Mouse (Mus musculus): ENCODE data around the gene Cyp27a1. TPM values are rescaled to one million over a fixed set of nuclear protein-coding genes. Genes with fewer than 3 reads are reported as not detected.

Cyp27a1 gene
- polyA plus RNA-seq, 1 experiment from 2014 or later, result 7.7 TPM

GRCm38 (mm10) chr1:74783554-74783953 is 70.2 kb downstream of the Cyp27a1 start:
- H3K4me3 ChIP-seq (ENCODE audit: low read length), result peak overlapping the region; percentile 53
- no peaks in the 10 kb centered on the region for H3K36me3 ChIP-seq (ENCODE audit: insufficient read depth, low read length)
- peaks cover 4% of the 10 kb centered on the region; the same call in 1 of the 2 replicates for H3K9me3 ChIP-seq (ENCODE audit: low read length)
- H3K4me2 ChIP-seq (replicated peaks; ENCODE audit: low read depth, low read length), result peak overlapping the region; percentile 84
- H3K4me1 ChIP-seq (ENCODE audit: insufficient read depth, low read length), result peaks cover 19% of the 10 kb centered on the region
- peaks cover 89% of the 10 kb centered on the region for H3K27me3 ChIP-seq (ENCODE audit: insufficient read depth, low read length)
- WGBS, result 4% methylated on average over 13 of the region's 13 CpGs
- no peak overlapping the region for H3K27ac ChIP-seq (ENCODE audit: low read length)
- no peak for ATAC-seq (ENCODE audit: low FRiP score, low TSS enrichment)
- no peak overlapping the region for H3K9ac ChIP-seq (replicated peaks; ENCODE audit: low read length)

GRCm38 (mm10) chr1:74784041-74784759 is 70.8 kb downstream of the Cyp27a1 start:
- Histone ChIP-seq H3K9me3 (ENCODE audit: low read length) (peaks cover 4% of the 10 kb centered on the region; the same call in 1 of the 2 replicates), H3K9ac (replicated peaks; ENCODE audit: low read length) (peak overlapping the region; percentile 40), H3K4me2 (replicated peaks; ENCODE audit: low read depth, low read length) (peak overlapping the region; percentile 84), H3K27ac (ENCODE audit: low read length) (no peak overlapping the region), H3K27me3 (ENCODE audit: insufficient read depth, low read length) (peaks cover 93% of the 10 kb centered on the region), H3K36me3 (ENCODE audit: insufficient read depth, low read length) (no peaks in the 10 kb centered on the region), H3K4me3 (ENCODE audit: low read length) (peak overlapping the region; percentile 53), H3K4me1 (ENCODE audit: insufficient read depth, low read length) (peaks cover 22% of the 10 kb centered on the region)
- 0 out of 2 replicates have a peak, but pooled peaks have one; percentile 18 for ATAC-seq (ENCODE audit: low FRiP score, low TSS enrichment)
- WGBS, result under 1% methylated on average over 65 of the region's 67 CpGs

Other genes with a start within 250 kb of the Cyp27a1 start
- gene Cnot9, start 207.5 kb upstream of the Cyp27a1 start, polyA plus RNA-seq (2015; fragmentation: Nextera tagmentation; extraction: Ambion mirVana), result 63.7 and 71.7 TPM in 2 replicates
- 1.3 TPM in 2 replicates for gene Plcd4, start 170.7 kb upstream of the Cyp27a1 start, polyA plus RNA-seq (2015; fragmentation: Nextera tagmentation; extraction: Ambion mirVana)
- 31.5 and 36.5 TPM in 2 replicates for gene Usp37, start 169.3 kb upstream of the Cyp27a1 start, polyA plus RNA-seq (2015; fragmentation: Nextera tagmentation; extraction: Ambion mirVana)
- 7.0 and 8.7 TPM in 2 replicates for gene Zfp142, start 125.3 kb upstream of the Cyp27a1 start, polyA plus RNA-seq (2015; fragmentation: Nextera tagmentation; extraction: Ambion mirVana)
- gene Bcs1l, start 125.3 kb upstream of the Cyp27a1 start, polyA plus RNA-seq (2015; fragmentation: Nextera tagmentation; extraction: Ambion mirVana), result 19.6 and 20.4 TPM in 2 replicates
- gene Rnf25, start 112.2 kb upstream of the Cyp27a1 start, polyA plus RNA-seq (2015; fragmentation: Nextera tagmentation; extraction: Ambion mirVana), result 40.0 and 43.9 TPM in 2 replicates
- gene Stk36, start 112.1 kb upstream of the Cyp27a1 start, polyA plus RNA-seq (2015; fragmentation: Nextera tagmentation; extraction: Ambion mirVana), result 9.1 and 11.7 TPM in 2 replicates
- 11.8 and 17.8 TPM in 2 replicates for gene Ttll4, start 51.8 kb upstream of the Cyp27a1 start, polyA plus RNA-seq (2015; fragmentation: Nextera tagmentation; extraction: Ambion mirVana)
- gene Prkag3, start 35.6 kb downstream of the Cyp27a1 start, polyA plus RNA-seq (2015; fragmentation: Nextera tagmentation; extraction: Ambion mirVana), result 0.49 and 0.55 TPM in 2 replicates
- gene Wnt6, start 58.3 kb downstream of the Cyp27a1 start, polyA plus RNA-seq (2015; fragmentation: Nextera tagmentation; extraction: Ambion mirVana), result 1.9 and 2.5 TPM in 2 replicates
- 0.50 and 0.57 TPM in 2 replicates for gene Wnt10a, start 77.9 kb downstream of the Cyp27a1 start, polyA plus RNA-seq (2015; fragmentation: Nextera tagmentation; extraction: Ambion mirVana)
- gene Cdk5r2, start 141.4 kb downstream of the Cyp27a1 start, polyA plus RNA-seq (2015; fragmentation: Nextera tagmentation; extraction: Ambion mirVana), result not detected in 2 replicates
- gene Fev, start 171.8 kb downstream of the Cyp27a1 start, polyA plus RNA-seq (2015; fragmentation: Nextera tagmentation; extraction: Ambion mirVana), result 0.24 TPM in 1 of 2 replicates, not detected in the other
- gene Cryba2, start 179.6 kb downstream of the Cyp27a1 start, polyA plus RNA-seq (2015; fragmentation: Nextera tagmentation; extraction: Ambion mirVana), result not detected in 2 replicates
- 0.09 TPM in 1 of 2 replicates, not detected in the other for gene Cfap65, start 222.0 kb downstream of the Cyp27a1 start, polyA plus RNA-seq (2015; fragmentation: Nextera tagmentation; extraction: Ambion mirVana)
- gene Ihh, start 238.1 kb downstream of the Cyp27a1 start, polyA plus RNA-seq (2015; fragmentation: Nextera tagmentation; extraction: Ambion mirVana), result 2.4 and 3.4 TPM in 2 replicates